Mouse (Mus musculus) right cerebral cortex, postnatal 36 days (tissue): Measurements from ENCODE around the gene Npas4.
"Not testable (repeated sequence)": the region's sequence is repeated elsewhere in the genome, so short reads cannot be mapped to it uniquely, and the experiment has no call there.

ENCODE experiments used
- DNase-seq, 2 experiments: peaks; one replicate each; pipeline ENCODE4 v3.0.0; 2022; ENCODE audit warnings: low spot score in 2 of 2, mixed read lengths in 1 of 2

The Npas4 gene

GRCm38 (mm10) chr19:4990256-4990625, at the start of gene Npas4:
Npas4 (minus strand) TSS chr19:4990316.
- DNase-seq: no peak

DNA sequence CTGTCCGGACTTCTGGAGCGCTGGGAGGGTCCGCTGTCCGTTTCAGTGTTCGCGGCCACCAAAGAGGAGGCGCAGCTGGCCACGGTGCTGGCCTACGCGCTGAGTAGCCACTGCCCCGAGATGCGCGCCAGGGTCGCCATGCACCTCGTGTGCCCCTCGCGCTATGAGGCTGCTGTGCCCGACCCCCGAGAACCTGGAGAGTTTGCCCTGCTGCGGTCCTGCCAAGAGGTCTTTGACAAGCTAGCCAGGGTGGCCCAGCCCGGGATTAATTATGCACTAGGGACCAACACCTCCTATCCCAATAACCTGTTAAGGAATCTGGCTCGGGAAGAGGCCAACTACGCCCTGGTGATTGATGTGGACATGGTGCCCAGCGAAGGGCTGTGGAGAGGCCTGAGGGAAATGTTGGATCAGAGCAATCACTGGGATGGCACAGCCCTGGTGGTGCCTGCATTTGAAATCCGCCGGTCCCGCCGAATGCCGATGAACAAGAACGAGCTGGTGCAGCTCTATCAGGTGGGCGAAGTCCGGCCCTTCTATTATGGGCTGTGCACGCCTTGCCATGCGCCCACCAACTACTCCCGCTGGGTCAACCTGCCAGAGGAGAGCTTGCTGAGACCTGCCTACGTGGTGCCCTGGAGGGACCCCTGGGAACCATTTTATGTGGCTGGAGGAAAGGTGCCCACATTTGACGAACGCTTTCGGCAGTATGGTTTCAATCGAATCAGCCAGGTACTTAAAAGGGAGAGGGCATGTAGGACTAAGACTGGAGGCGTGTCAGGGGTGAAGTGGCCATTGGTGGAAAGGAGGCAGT, 49.4 kb upstream of the Npas4 start:
- DNase-seq: peak in 1 of 2 experiments; percentile 31

DNA sequence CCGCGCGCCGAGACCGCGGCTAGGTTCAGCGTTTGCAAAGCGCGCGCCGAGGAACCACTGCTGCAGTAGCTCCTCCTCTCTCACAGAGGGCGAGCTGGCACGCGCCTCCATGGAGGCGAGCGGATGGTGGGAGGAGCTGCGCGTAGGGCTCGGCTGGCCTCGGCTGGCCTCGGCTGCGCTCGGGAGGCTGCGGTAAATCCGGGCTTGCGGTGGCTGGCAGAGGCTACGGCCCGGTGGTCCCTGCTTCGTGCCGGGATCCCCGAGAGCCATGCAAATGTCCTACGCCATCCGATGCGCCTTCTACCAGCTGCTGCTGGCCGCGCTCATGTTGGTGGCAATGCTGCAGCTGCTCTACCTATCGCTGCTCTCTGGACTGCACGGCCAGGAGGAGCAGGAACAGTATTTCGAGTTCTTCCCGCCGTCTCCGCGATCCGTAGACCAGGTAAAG, 48.6 kb upstream of the Npas4 start, which contains the start of the genes B4gat1 and AC124502.3:
Gene B4gat1, plus strand, starts transcription at position 118 of the 448 bp plus-strand sequence.
Gene AC124502.3, plus strand, starts transcription at position 183 of the 448 bp plus-strand sequence.
- peak; percentile 88 to 89 for DNase-seq

GRCm38 (mm10) chr19:5037678-5038571, 47.8 kb upstream of the Npas4 start:
- peak; percentile 76 to 78 for DNase-seq

GRCm38 (mm10) chr19:5036577-5036976, 46.5 kb upstream of the Npas4 start:
- no peak for DNase-seq

DNA sequence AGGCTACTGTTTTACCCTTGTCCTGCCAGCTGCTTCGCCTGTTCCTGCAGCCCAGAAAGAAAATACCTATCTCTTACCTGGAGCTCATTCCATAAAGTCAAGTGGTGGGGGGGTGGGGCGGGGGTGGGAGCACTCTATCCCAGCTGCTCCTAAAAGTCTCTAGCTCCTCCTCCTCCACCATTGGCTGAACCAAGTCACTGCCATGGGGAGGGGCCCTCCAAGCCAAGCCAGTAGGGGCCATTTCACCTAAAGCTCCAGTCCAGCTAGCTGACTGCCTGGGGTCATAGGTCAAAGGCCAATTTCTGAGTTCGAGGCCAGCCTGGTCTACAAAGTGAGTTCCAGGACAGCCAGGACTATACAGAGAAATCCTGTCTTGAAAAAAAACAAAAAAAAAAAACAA, 42.6 kb upstream of the Npas4 start:
- DNase-seq: no peak

GRCm38 (mm10) chr19:5026111-5026510, 36.0 kb upstream of the Npas4 start:
- no peak for DNase-seq

DNA sequence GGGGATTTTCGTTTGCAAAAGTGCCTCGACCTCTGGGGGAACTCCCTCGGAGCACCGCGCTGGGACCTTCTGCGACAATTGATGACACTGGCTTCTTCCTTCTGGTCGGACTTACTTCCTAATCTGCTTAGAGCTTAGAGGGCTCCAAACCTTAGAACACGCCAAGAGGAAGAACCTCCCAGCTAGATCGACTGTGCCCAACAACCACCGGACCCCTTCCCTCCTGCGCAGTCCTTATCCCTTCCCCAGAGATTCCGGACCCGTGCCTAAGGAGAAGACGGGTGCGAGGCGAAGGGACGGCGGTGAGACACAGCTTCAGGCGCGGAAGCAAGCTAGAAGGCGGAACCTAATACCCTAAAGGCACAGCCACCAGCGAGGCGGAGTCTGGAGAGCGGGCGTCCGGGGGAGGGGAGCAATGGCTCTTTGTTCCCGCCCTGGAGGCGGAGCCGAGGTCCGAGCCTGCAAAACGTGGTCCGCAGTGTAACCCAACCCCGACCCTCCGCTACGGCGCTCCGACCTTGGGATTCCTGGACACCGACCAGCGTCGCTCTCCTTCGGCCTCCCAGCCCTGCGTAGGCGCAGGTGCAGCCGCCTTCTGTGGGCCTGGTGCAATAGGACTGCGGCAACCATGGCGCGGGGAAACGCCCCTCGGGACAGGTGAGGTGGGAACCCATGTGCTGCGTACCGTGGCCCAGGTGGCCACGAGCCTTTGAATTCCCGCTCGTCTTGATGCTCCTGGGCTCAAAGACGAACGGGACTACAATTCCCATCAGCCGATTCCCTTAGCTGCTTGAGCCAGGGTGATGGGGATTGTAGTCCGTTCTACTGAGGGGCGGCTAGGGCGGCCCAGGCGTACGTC, 33.7 kb upstream of the Npas4 start, which contains the start of gene Slc29a2:
Gene Slc29a2, plus strand, starts transcription at position 240 of the 859 bp plus-strand sequence.
- DNase-seq: peak; percentile 86 to 87

- DNase-seq: no peak
Observed at GRCm38 (mm10) chr19:5021416-5021815, 31.3 kb upstream of the Npas4 start.

- DNase-seq: no peak
Observed at GRCm38 (mm10) chr19:5018191-5018590, 28.1 kb upstream of the Npas4 start.

DNA sequence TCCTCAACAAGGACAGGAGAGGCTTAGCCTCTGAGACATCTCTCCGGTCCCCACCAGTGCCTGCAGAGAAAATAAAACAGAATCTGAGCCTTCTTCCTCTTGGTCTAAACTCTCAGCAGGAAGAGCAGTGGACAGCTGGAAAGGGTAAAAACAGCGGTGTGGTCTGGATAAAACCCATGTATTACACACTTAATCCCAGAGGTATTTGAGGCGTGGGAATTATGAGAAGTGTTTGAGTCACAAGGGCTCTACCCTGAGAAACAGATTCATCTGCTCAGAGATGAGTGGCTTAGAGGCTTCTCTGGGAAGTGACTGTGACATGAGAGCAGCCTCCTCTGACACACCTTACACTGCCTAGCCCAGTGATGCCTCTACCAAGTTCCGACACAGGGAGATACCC, 27.5 kb upstream of the Npas4 start:
- no peak for DNase-seq

- DNase-seq: no peak
Observed at GRCm38 (mm10) chr19:5016782-5017181, 26.7 kb upstream of the Npas4 start.

- no peak for DNase-seq
Observed at GRCm38 (mm10) chr19:5016221-5016742, 26.2 kb upstream of the Npas4 start.

DNA sequence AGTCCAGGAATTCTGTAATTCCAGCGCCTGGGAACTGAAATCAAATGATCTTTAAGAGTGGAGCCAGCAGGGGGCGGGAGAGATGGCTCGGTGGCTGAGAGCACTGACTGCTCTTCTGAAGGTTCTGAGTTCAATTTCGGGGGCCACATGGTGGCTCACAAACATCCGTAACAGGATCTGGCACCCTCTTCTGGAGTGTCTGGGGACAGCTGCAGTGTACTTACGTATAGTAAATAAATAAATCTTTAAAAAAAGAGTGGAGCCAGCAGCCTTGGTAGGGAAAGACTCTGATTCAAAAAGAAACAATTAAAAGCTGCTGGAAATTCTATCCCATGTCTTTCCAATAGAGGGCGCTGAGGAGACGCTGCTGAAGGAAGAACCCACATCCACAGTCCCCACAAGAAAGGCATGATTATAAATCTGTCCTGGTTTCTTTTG, 24.9 kb upstream of the Npas4 start:
- no peak for DNase-seq

GRCm38 (mm10) chr19:5013138-5013537, 23.0 kb upstream of the Npas4 start:
- DNase-seq: no peak

GRCm38 (mm10) chr19:5004925-5005324, 14.8 kb upstream of the Npas4 start:
- no peak for DNase-seq

GRCm38 (mm10) chr19:5003644-5004043, 13.5 kb upstream of the Npas4 start:
- not testable (repeated sequence) for DNase-seq

DNA sequence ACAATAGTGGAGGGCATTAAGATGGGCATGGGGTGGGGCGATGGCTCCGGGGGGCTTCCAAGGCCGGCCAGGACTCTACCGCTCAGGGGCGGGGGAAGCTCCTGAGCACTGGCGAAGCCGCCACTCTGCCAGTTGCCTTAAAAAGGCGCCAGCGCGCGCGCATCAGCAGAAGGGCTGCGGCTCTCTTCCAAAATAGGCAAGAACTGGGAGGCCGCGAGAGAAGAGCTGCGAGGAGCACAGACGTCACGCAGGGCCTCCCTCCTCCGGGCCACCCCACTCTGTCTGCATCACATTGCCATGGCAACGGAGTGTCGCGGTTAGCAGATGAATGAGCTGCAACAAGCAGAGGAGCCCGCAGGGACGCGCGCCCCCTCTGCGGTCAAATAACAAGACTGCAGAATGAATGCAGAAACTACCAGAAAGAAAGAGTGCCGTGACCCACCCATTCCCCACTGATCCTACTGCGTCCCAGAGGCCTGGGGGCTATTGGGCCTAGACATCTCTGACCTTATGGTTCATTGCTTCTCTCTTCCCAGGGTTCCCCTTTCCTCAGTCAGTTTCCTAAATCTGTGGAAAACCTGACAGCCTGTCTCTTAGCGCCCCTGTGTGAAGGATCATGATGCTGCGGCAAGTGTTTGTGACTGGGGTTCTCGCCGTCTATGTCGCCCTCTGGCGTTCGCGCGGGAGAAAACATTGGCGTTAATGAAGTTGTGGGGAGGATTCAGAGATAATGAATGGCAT, 11.7 kb upstream of the Npas4 start:
- DNase-seq: peak; percentile 96 to 98

- DNase-seq: peak; percentile 64 to 84
Observed at GRCm38 (mm10) chr19:4999445-5000140, 9.5 kb upstream of the Npas4 start.

DNA sequence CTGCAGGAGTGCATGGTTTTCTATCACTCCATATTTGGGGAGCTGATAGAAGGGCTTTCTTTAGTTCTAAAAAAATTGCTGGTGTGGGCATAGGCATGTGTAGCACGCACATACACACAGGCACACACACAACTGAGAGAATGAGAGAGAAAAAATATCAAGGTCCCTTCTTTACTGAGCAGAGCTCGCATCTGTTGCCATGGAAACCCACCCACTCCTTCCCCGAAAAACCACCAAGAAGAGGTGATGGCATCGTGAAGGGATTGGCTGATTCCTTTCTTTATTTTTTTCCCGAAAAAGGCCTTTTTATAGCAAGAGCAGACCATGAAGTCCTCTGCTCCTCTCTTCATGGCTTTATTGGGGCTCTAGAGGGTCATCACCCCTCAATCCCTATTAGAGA, 3.9 kb upstream of the Npas4 start:
- peak; percentile 82 to 93 for DNase-seq
